15 mouse cellular contexts compared by ENCODE assay signal in the genomic region with DNA sequence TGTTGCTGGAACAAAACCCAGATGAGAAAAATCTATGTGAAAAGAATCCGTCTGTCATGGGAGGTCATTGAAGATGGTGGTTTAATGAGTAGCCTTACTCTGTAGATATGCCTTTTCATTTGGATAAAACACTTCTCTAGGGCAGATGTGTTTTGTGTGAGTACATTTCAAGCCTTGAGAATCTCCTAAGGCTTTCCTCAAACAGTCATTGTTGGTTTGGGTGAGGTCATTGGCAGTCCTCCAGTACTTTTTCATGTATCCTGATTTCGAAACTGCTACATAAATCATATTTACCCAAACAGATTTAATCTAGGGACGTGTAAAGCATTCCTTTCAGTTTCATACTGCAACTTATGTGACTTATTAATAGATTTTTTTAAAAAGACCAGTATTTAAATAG. TPM values are rescaled to one million over a fixed set of nuclear protein-coding genes. Genes with fewer than 3 reads are reported as not detected.
DNase-seq lines count a peak whose midpoint lies in the region; ATAC-seq lines count a peak whose summit lies in the region.
"Had no signal": no experiment of that assay in that cellular context is flagged by ENCODE, and none has a peak within 500 bp of the region (broad histone marks: within the 10 kb centered on the region; RNA-seq: fewer than 3 reads in every experiment).

No protein-coding gene starts in this region.

- peak; percentile 20 to 60 for DNase-seq in kidney, postnatal 36 days
- peak; percentile 84 for DNase-seq in adipocyte (ENCODE audit: low spot score)
- DNase-seq in layer of hippocampus, postnatal 36 days, result no peak
- DNase-seq in cerebellum, adult 11 months, result no peak
- DNase-seq: cerebellum, postnatal 14 days; gastrocnemius, postnatal 10 days; thymus, postnatal 14 days had no signal

- H3K4me1 ChIP-seq in kidney, embryonic 14.5 days (ENCODE audit: control insufficient read depth, insufficient read depth, low read length), result no peaks in the 10 kb centered on the region
- no peaks in the 10 kb centered on the region for H3K4me1 ChIP-seq in stomach, embryonic 14.5 days (ENCODE audit: control insufficient read depth, insufficient read depth, low read length)
- H3K4me1 ChIP-seq: embryonic facial prominence, embryonic 12.5 days; forebrain, embryonic 13.5 days; limb, embryonic 15.5 days had no signal

- no peak overlapping the region for H3K9ac ChIP-seq in kidney, embryonic 14.5 days (ENCODE audit: low read depth, low read length)
- H3K9ac ChIP-seq in stomach, embryonic 14.5 days (replicated peaks; ENCODE audit: low read depth, low read length), result no peak overlapping the region
- H3K9ac ChIP-seq: embryonic facial prominence, embryonic 12.5 days; forebrain, embryonic 13.5 days; hindbrain, embryonic 14.5 days; limb, embryonic 15.5 days had no signal

- no peak overlapping the region for H3K27ac ChIP-seq in kidney, embryonic 14.5 days (ENCODE audit: low read depth, low read length)
- H3K27ac ChIP-seq in stomach, embryonic 14.5 days (ENCODE audit: low read length), result no peak overlapping the region
- H3K27ac ChIP-seq: embryonic facial prominence, embryonic 12.5 days; forebrain, embryonic 13.5 days; hindbrain, embryonic 14.5 days; limb, embryonic 15.5 days had no signal

- no peaks in the 10 kb centered on the region for H3K9me3 ChIP-seq in kidney, embryonic 14.5 days (ENCODE audit: control insufficient read depth, low read length)
- H3K9me3 ChIP-seq in stomach, embryonic 14.5 days (ENCODE audit: control insufficient read depth, low read depth, low read length), result no peaks in the 10 kb centered on the region
- H3K9me3 ChIP-seq: embryonic facial prominence, embryonic 12.5 days; forebrain, embryonic 13.5 days; limb, embryonic 15.5 days had no signal

- no peak overlapping the region for H3K4me3 ChIP-seq in kidney, embryonic 14.5 days (ENCODE audit: low read length)
- H3K4me3 ChIP-seq in stomach, embryonic 14.5 days (ENCODE audit: low read depth, low read length), result no peak overlapping the region
- H3K4me3 ChIP-seq: embryonic facial prominence, embryonic 12.5 days; forebrain, embryonic 13.5 days; limb, embryonic 15.5 days; megakaryocyte, embryonic 14.5 days had no signal

- no peak for ATAC-seq in kidney, embryonic 14.5 days (ENCODE audit: low FRiP score, low TSS enrichment)
- ATAC-seq in hematopoietic stem cell, adult 5-6 weeks (replicated peaks in 1 of 2; ENCODE audit: insufficient read depth in 1 of 2, low FRiP score in 2 of 2, low TSS enrichment in 1 of 2, low read depth in 1 of 2, poor library complexity in 2 of 2, severe bottlenecking in 2 of 2), result peak; percentile 65 to 68
- ATAC-seq in stomach, embryonic 14.5 days (ENCODE audit: insufficient number of reproducible peaks, insufficient read depth, low FRiP score, low read depth), result peak; percentile 56; the same call in 1 of the 2 replicates
- ATAC-seq: forebrain, embryonic 13.5 days had no signal

- H3K27me3 ChIP-seq in kidney, embryonic 14.5 days (ENCODE audit: control insufficient read depth, insufficient read depth, low read length), result no peaks in the 10 kb centered on the region
- no peaks in the 10 kb centered on the region for H3K27me3 ChIP-seq in stomach, embryonic 14.5 days (ENCODE audit: control insufficient read depth, insufficient read depth, low read length)
- H3K27me3 ChIP-seq: embryonic facial prominence, embryonic 12.5 days; forebrain, embryonic 13.5 days; limb, embryonic 15.5 days; megakaryocyte, embryonic 14.5 days had no signal

- no peak overlapping the region for H3K4me2 ChIP-seq in kidney, embryonic 14.5 days (replicated peaks; ENCODE audit: low read depth, low read length)
- H3K4me2 ChIP-seq in stomach, embryonic 14.5 days (replicated peaks; ENCODE audit: low read depth, low read length), result no peak overlapping the region
- H3K4me2 ChIP-seq: embryonic facial prominence, embryonic 12.5 days; forebrain, embryonic 13.5 days; hindbrain, embryonic 14.5 days; limb, embryonic 15.5 days had no signal

- WGBS in kidney, embryonic 14.5 days, result 70% methylated on average over 3 of the region's 3 CpGs
- 37% methylated on average over 3 of the region's 3 CpGs for WGBS in stomach, embryonic 14.5 days

- no peaks in the 10 kb centered on the region for H3K36me3 ChIP-seq in kidney, embryonic 14.5 days (ENCODE audit: control insufficient read depth, insufficient read depth, low read length)
- no peaks in the 10 kb centered on the region for H3K36me3 ChIP-seq in stomach, embryonic 14.5 days (ENCODE audit: control insufficient read depth, insufficient read depth, low read length)
- H3K36me3 ChIP-seq: embryonic facial prominence, embryonic 12.5 days; limb, embryonic 15.5 days had no signal

RNA-seq across cellular contexts. Expression of a gene that starts 24.3 kb away (rescaled TPM):
- polyA plus RNA-seq in kidney, embryonic 14.5 days (2014; fragmentation: Nextera tagmentation; extraction: Ambion mirVana), result 35.7 and 69.9 TPM in 2 replicates
- 227 and 261 TPM in 2 replicates for total RNA-seq in hematopoietic stem cell, adult 5-6 weeks (2017)
- 49.0 and 51.1 TPM in 2 replicates for polyA plus RNA-seq in stomach, embryonic 14.5 days (2014; fragmentation: Nextera tagmentation; extraction: Ambion mirVana)
- total RNA-seq in layer of hippocampus, postnatal 36 days (2021), result 1 to 10 TPM; 1.1 to 1.3 TPM

Comparison
In these comparisons a context has a peak if more than half of its experiments do, and no peak if none do; other contexts are left out.
1. DNase-seq: peak in kidney, postnatal 36 days (2 of 2) and adipocyte (single experiment); none in layer of hippocampus, postnatal 36 days (0 of 2) and cerebellum, adult 11 months (single experiment).
2. RNA of a gene that starts 24.3 kb away (total RNA-seq): 227 to 261 TPM in hematopoietic stem cell, adult 5-6 weeks; 1.1 to 1.3 TPM in layer of hippocampus, postnatal 36 days; every median in the first group is over 10 times any median in the second.